Mouse (Mus musculus): ENCODE data around the gene Hand2. TPM values are rescaled to one million over a fixed set of nuclear protein-coding genes. Genes with fewer than 3 reads are reported as not detected.
A peak's percentile ranks its signal among the peaks of the same experiment; 100 is the strongest.

Hand2 gene
- polyA plus RNA-seq, 1 experiment from 2014 or later = 0.16 TPM

DNA sequence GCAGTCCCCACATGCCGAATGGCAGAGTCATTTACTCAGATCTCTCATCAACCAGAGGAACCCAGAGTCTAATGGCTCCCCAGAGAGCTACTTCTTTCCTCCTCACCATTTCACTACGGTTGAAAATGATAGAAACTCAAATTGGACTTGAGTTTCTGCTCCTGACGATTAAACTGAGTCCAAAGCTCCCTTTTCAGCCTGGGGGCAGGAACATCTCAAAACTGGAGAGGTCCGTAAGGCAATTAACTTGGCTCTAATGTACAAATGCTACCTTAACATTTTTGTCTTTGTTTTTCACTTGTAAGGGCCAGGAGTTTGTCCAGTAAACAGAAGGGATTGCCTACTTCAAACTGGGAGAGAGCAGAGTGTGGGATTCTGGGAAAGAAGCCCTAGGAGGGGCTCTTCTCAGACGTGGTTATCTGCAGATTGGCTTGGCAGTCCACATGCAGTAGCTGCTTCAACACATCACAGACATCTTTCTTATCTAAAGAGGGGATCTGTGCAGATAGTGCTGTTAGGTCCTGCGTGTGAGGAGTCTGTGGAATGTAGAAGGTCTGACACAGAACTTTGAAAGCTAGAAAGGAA lies 23.0 kb downstream of the Hand2 start:
- no peak overlapping the region for H3K4me3 ChIP-seq (ENCODE audit: low read depth, low read length)
- DNase-seq = no peak
- H3K9ac ChIP-seq = no peak overlapping the region
- no peaks in the 10 kb centered on the region for H3K36me3 ChIP-seq (ENCODE audit: insufficient read depth)
- H3K9me3 ChIP-seq (ENCODE audit: low read depth, low read length) = no peaks in the 10 kb centered on the region
- no peak for ATAC-seq (ENCODE audit: insufficient read depth)
- WGBS = 12% methylated on average over 6 of the region's 6 CpGs
- H3K27me3 ChIP-seq (ENCODE audit: insufficient read depth, low read length) = peaks cover 100% of the 10 kb centered on the region
- TF ChIP-seq CTCF (IDR thresholded peaks at IDR 0.05; ENCODE audit: low read depth) = no peak
- H3K4me1 ChIP-seq (ENCODE audit: insufficient read depth) = no peaks in the 10 kb centered on the region
- H3K4me2 ChIP-seq = no peak overlapping the region
- no peak overlapping the region for H3K27ac ChIP-seq (ENCODE audit: low read depth)

DNA sequence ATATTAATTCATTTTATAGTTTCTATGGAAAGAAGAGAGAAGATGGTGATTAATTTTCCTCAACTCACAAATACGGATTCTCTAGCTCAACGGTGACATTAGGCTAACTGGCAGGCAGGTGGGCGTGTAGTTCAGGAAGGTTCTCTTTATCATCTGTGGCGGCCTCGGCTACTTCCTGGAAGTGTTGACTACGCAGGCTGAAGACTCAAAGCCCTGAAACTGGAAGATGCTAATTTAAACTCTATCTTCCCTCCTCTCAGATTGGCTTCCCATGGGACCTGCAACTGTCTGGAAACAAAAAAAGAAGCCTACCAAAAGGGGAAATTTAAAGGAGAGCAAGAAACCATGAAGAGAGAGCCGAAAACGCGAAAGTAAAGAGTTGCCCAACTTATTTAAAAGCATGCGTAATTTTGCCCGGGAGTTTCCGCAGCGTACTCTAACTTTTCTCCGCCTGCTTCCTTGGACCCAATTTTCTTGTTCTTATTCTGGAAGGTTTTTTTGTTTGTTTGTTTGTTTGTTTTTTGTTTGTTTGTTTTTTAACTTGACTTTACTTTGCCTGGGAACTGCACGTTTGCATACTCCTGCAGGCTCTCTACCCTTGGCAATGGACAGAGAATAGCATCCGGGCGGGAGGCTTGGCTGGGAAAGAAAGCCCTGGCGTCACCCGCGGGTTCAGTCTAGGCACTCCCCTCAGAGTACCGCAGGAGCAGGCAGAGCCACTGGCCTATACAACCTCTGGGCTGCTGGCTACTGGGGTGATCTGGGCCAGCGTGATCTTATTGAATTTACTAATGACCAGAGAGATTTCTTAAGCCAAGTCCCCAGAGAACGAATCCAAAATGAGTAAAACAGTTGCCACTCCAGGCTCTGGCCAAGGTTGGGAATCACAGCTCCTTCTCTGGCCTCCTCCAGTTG lies 24.4 kb downstream of the Hand2 start:
- no peak for ATAC-seq (ENCODE audit: insufficient read depth)
- WGBS = 5% methylated on average over 23 of the region's 23 CpGs
- H3K9me3 ChIP-seq (ENCODE audit: low read depth, low read length) = no peaks in the 10 kb centered on the region
- DNase-seq = peak; percentile 40
- H3K4me3 ChIP-seq (ENCODE audit: low read depth, low read length) = no peak overlapping the region
- no peaks in the 10 kb centered on the region for H3K36me3 ChIP-seq (ENCODE audit: insufficient read depth)
- no peaks in the 10 kb centered on the region for H3K4me1 ChIP-seq (ENCODE audit: insufficient read depth)
- no peak overlapping the region for H3K27ac ChIP-seq (ENCODE audit: low read depth)
- H3K27me3 ChIP-seq (ENCODE audit: insufficient read depth, low read length) = peaks cover 100% of the 10 kb centered on the region
- no peak overlapping the region for H3K9ac ChIP-seq
- no peak overlapping the region for H3K4me2 ChIP-seq
- TF ChIP-seq CTCF (IDR thresholded peaks at IDR 0.05; ENCODE audit: low read depth) = no peak

DNA sequence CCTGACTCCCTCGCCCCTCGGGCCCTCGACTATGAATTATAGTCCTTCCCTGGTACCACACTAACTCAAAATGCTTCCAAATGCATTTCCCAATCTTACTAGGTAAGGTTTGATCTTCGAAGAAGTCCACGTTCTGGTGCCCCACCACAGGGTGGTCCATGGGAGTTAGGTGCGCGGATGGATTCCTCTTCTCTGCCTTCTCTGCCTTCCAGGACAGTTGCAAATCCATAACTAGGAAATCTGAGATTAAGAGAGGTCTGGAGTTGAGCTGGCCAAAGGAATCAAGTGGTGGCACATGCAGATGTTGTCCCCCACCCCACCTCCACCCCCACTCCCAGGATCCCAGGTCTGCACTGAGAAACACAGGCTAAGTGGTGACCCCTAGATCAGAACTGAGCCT lies 25.6 kb downstream of the Hand2 start:
- Histone ChIP-seq H3K36me3 (ENCODE audit: insufficient read depth) (no peaks in the 10 kb centered on the region), H3K27me3 (ENCODE audit: insufficient read depth, low read length) (peaks cover 97% of the 10 kb centered on the region), H3K4me3 (ENCODE audit: low read depth, low read length) (no peak overlapping the region), H3K9me3 (ENCODE audit: low read depth, low read length) (no peaks in the 10 kb centered on the region), H3K9ac (no peak overlapping the region), H3K4me1 (ENCODE audit: insufficient read depth) (no peaks in the 10 kb centered on the region), H3K27ac (ENCODE audit: low read depth) (no peak overlapping the region), H3K4me2 (no peak overlapping the region)
- 15% methylated on average over 7 of the region's 7 CpGs for WGBS
- no peak for TF ChIP-seq CTCF (IDR thresholded peaks at IDR 0.05; ENCODE audit: low read depth)
- no peak for ATAC-seq (ENCODE audit: insufficient read depth)
- DNase-seq = no peak

- H3K9ac ChIP-seq = no peak overlapping the region
- H3K4me3 ChIP-seq (ENCODE audit: low read depth, low read length) = no peak overlapping the region
- WGBS = 18% methylated on average over 5 of the region's 5 CpGs
- no peaks in the 10 kb centered on the region for H3K9me3 ChIP-seq (ENCODE audit: low read depth, low read length)
- H3K36me3 ChIP-seq (ENCODE audit: insufficient read depth) = no peaks in the 10 kb centered on the region
- H3K27ac ChIP-seq (ENCODE audit: low read depth) = no peak overlapping the region
- H3K4me2 ChIP-seq = no peak overlapping the region
- no peak for DNase-seq
- peaks cover 95% of the 10 kb centered on the region for H3K27me3 ChIP-seq (ENCODE audit: insufficient read depth, low read length)
- ATAC-seq (ENCODE audit: insufficient read depth) = no peak
- no peak for TF ChIP-seq CTCF (IDR thresholded peaks at IDR 0.05; ENCODE audit: low read depth)
- no peaks in the 10 kb centered on the region for H3K4me1 ChIP-seq (ENCODE audit: insufficient read depth)
Observed at GRCm38 (mm10) chr8:57347141-57347540, 26.4 kb downstream of the Hand2 start.

DNA sequence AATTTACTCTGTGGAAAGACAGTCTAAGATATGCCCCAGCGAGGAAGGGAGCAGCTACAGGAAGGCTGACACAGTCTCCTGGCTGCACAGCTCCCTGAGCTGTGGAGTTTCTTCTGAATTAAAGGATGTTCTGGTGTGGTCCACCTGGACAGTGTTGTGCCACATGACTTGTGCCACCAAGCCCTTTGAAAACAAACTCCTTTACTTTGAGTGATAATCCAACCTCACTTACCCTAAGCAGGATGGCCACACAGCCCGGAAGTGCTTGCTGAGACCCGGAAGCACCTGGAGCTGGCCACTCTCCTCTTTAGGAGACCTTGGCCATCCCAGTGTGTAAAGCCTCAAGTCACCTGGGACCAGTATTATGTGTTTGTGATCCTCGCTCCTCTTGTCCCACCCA lies 27.5 kb downstream of the Hand2 start:
- 9% methylated on average over 4 of the region's 4 CpGs for whole genome bisulfite sequencing
- H3K27ac ChIP-seq (ENCODE audit: low read depth) = no peak overlapping the region
- no peak for TF ChIP-seq CTCF (IDR thresholded peaks at IDR 0.05; ENCODE audit: low read depth)
- no peak overlapping the region for H3K4me3 ChIP-seq (ENCODE audit: low read depth, low read length)
- H3K36me3 ChIP-seq (ENCODE audit: insufficient read depth) = no peaks in the 10 kb centered on the region
- no peaks in the 10 kb centered on the region for H3K9me3 ChIP-seq (ENCODE audit: low read depth, low read length)
- DNase-seq (no peak), ATAC-seq (ENCODE audit: insufficient read depth) (no peak)
- no peaks in the 10 kb centered on the region for H3K4me1 ChIP-seq (ENCODE audit: insufficient read depth)
- no peak overlapping the region for H3K9ac ChIP-seq
- H3K4me2 ChIP-seq = no peak overlapping the region
- peaks cover 95% of the 10 kb centered on the region for H3K27me3 ChIP-seq (ENCODE audit: insufficient read depth, low read length)

DNA sequence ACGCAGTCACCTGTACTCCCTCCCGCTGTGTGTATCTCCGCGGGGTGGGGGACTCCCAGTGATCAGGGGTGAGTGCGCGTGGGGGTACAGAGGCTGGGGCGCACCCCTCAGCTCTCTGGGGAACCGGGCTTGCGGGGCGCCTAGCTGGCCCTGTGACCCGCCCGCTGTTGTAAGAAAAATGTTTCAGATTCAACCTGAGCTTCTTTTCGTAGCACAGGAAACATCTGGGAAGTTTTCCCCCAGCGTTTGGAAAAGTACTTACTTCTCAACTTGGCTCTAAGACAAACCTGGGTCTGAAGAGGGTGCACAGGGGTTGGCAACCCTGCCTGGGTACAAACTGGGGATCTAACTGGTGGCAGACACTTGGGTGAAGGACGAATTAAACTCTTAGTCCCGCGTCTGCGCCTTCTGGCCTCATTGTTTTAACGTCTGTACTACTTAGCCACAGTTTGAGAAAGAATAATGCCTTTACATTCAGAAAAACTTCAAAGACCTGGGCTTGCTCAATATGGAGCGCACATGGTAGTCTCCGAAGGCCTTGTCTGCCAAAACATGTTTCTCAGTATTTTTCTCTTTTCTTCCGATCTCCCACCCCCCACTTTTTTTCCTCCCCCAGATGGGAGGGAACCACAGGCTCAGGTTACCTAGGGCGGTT lies 28.2 kb downstream of the Hand2 start:
- no peaks in the 10 kb centered on the region for H3K4me1 ChIP-seq (ENCODE audit: insufficient read depth)
- no peak for TF ChIP-seq CTCF (IDR thresholded peaks at IDR 0.05; ENCODE audit: low read depth)
- H3K36me3 ChIP-seq (ENCODE audit: insufficient read depth) = no peaks in the 10 kb centered on the region
- 2% methylated on average over 23 of the region's 23 CpGs for WGBS
- H3K4me3 ChIP-seq (ENCODE audit: low read depth, low read length) = no peak overlapping the region
- H3K27me3 ChIP-seq (ENCODE audit: insufficient read depth, low read length) = peaks cover 95% of the 10 kb centered on the region
- H3K9ac ChIP-seq = no peak overlapping the region
- no peak overlapping the region for H3K4me2 ChIP-seq
- ATAC-seq (ENCODE audit: insufficient read depth) = no peak
- no peak overlapping the region for H3K27ac ChIP-seq (ENCODE audit: low read depth)
- no peaks in the 10 kb centered on the region for H3K9me3 ChIP-seq (ENCODE audit: low read depth, low read length)
- no peak for DNase-seq

- DNase-seq (no peak), ATAC-seq (ENCODE audit: insufficient read depth) (no peak)
- Histone ChIP-seq H3K36me3 (ENCODE audit: insufficient read depth) (no peaks in the 10 kb centered on the region), H3K27me3 (ENCODE audit: insufficient read depth, low read length) (peaks cover 83% of the 10 kb centered on the region), H3K4me1 (ENCODE audit: insufficient read depth) (no peaks in the 10 kb centered on the region), H3K9me3 (ENCODE audit: low read depth, low read length) (no peaks in the 10 kb centered on the region), H3K9ac (no peak overlapping the region), H3K4me2 (no peak overlapping the region), H3K4me3 (ENCODE audit: low read depth, low read length) (no peak overlapping the region), H3K27ac (ENCODE audit: low read depth) (no peak overlapping the region)
- 17% methylated on average over 2 of the region's 2 CpGs for WGBS
- no peak for TF ChIP-seq CTCF (IDR thresholded peaks at IDR 0.05; ENCODE audit: low read depth)
Observed at GRCm38 (mm10) chr8:57351861-57352260, 31.1 kb downstream of the Hand2 start.

All from lung, embryonic 14.5 days (tissue).